Mouse (Mus musculus) embryo, embryonic 9.5 days (tissue): ENCODE measurements at regions not wholly inside any gene's neighbourhood (a gene's known extent, or its start where the extent isn't known, plus 50 kb on each side); places are given as distances from the start of the nearest gene placed in this dataset.

ENCODE experiments used
- DNase-seq: peaks from one replicate; pipeline ENCODE4 v3.0.0-alpha.2; 2017; ENCODE audit errors: extremely low spot score

DNA sequence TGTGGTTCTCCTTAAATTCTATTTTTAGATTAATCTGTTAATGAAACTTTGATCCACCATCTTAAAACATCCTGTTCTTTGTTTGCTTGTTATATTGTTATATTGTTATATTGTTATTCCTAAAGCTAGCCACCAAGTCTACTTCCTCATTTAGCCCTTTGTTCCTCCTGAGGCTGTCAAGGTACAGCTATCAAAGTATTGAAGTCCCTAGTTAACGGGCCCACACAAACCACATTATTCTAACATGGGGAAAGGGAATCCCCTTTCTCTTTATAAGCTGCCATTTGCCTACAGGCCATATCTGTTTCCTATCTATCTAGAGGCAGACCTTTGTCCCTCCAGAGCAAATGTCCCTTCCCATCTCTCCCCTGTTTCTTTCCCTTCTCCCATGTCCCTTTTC lies 317.0 kb downstream of the Prr30 start:
- DNase-seq: no peak

DNA sequence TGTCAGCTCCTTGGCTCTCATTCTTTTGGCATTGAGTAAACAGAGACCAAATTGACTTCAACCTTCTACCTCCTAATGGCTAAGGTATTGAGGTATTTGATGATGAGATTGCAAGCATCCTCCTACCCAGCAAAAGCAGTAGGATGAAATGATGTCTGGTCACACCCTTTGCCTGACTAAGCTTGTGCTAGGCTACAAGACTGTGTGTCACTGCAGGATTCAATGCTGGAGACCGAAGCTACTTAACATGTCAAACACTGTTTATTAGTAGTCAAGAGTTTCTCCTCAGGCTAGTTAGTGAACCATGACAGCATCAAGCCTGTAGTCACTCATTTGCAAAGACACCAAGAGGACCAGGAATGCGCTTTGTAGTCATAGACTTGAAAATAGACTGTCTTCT lies 320.0 kb downstream of the Prr30 start:
- DNase-seq: no peak

DNA sequence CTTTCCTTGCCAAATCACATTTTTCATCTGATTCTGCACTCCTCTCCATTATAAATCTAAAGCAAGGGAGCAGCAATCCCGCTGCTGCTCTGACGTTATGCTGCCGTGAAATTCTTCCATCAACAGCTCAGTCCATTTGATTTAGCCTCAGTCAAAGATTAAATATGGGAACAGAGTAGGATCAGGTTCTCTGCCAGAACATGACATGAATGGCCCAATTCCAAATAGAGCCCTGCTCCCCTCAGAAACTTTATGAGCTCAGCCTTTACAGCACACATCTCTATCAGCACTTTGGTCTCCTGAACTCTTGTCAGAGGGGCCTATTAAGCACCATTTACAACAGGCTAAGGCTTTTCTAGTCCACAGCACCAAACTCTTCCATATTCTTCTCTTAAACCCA lies 332.3 kb downstream of the Prr30 start:
- DNase-seq: no peak

DNA sequence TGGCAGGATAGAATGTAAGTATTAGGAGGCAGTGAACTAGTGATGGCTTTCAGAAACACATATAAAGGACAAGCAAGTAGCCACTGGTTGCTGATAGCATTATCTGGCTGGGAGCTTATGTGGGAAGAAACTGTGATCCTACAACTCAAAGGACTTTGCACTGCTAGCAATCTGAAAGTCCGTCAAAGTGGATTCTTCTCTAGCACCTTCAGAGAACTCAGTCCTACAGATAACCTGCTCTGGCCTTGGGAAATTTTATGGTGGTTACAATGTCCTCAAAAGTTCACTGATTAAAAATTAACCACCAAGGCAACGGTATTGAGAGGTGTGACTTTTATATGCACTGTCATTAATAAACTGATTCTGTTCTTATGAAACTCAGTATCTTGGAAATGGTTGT lies 335.3 kb downstream of the Prr30 start:
- no peak for DNase-seq

DNA sequence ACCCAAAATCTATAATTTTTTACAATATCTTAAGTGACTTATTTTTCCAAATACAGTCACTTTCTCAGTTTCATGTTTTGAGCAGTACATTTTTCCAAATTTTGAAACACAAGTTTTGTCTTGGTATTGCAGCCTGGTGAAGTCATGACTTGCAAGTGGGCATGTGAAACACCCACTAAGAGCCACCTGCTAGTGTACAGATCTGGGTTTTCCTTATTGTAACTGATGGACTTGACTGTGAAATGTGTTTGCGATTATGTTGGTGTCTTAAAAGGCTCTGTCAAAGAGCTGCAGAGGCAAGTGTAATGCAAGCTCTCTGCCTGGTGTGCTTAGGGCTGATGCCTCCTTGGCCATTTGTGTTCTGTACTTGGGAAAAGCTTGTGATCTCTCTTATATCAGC lies 336.0 kb downstream of the Prr30 start:
- no peak for DNase-seq

DNA sequence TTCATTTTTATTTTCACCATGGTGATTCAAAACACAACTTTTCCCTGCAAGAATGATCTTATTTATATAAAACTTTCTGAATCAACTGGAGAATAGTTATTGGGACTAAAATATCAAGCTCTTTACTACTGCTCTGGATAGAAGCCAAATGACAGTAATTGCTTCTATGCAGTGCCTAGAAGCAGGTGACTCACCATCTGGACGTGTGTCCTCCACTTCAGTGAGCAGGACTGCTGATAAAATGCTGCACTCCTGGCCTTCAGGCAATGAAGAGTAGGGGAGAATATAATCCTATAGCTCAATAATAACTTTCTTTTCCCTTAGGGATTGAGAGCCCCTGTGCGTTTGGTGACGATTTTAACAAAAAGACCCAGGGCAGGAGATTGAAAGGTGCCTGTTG lies 357.3 kb downstream of the Prr30 start:
- no peak for DNase-seq
